Mouse (Mus musculus) stomach, embryonic 15.5 days (tissue): Measurements from ENCODE around the gene Btbd2. TPM values are rescaled to one million over a fixed set of nuclear protein-coding genes. Genes with fewer than 3 reads are reported as not detected.

Experiments used
- microRNA-seq: library from miRNA; unstranded; fragments of <30 nt; microRNA quantifications from one replicate; pipeline ENCODE4, GENCODE M21; 2016
- polyA plus RNA-seq: library from polyadenylated mRNA; unstranded; fragments of >200 nt; fragmentation: Nextera tagmentation; extraction: Ambion mirVana; gene quantifications from 2 replicates; pipeline ENCODE4 v1.2.1, GENCODE M21; 2015

Gene Btbd2
- polyA plus RNA-seq, 1 experiment from 2014 or later, result 72.2 TPM

Small RNAs within 50 kb of the gene (microRNA-seq; reads per million reads assigned to microRNA genes)
- gene Mir6912, result 0.77 reads per million

Other genes starting within 250 kb of the Btbd2 start
- 88.9 and 100 TPM in 2 replicates for gene Tcf3, start 223.4 kb downstream of the Btbd2 start, polyA plus RNA-seq
- 0.18 and 0.21 TPM in 2 replicates for gene Onecut3, start 162.2 kb downstream of the Btbd2 start, polyA plus RNA-seq
- gene Atp8b3, start 117.9 kb downstream of the Btbd2 start, polyA plus RNA-seq, result 0.19 and 0.32 TPM in 2 replicates
- 23.2 and 23.3 TPM in 2 replicates for gene Rexo1, start 95.5 kb downstream of the Btbd2 start, polyA plus RNA-seq
- gene Klf16, start 79.8 kb downstream of the Btbd2 start, polyA plus RNA-seq, result 9.3 and 10.3 TPM in 2 replicates
- 102 and 103 TPM in 2 replicates for gene Abhd17a, start 66.7 kb downstream of the Btbd2 start, polyA plus RNA-seq
- 86.1 and 93.0 TPM in 2 replicates for gene Scamp4, start 54.2 kb downstream of the Btbd2 start, polyA plus RNA-seq
- 6.1 and 6.4 TPM in 2 replicates for gene Adat3, start 54.2 kb downstream of the Btbd2 start, polyA plus RNA-seq
- 3.9 TPM in 2 replicates for gene Gm49322, start 51.0 kb downstream of the Btbd2 start, polyA plus RNA-seq
- 134 and 148 TPM in 2 replicates for gene Csnk1g2, start 34.2 kb downstream of the Btbd2 start, polyA plus RNA-seq
- 83.9 and 86.3 TPM in 2 replicates for gene Mknk2, start 21.0 kb upstream of the Btbd2 start, polyA plus RNA-seq
- gene Mob3a, start 44.9 kb upstream of the Btbd2 start, polyA plus RNA-seq, result 46.2 and 47.5 TPM in 2 replicates
- 27.1 and 32.0 TPM in 2 replicates for gene Izumo4, start 45.1 kb upstream of the Btbd2 start, polyA plus RNA-seq
- gene Ap3d1, start 85.2 kb upstream of the Btbd2 start, polyA plus RNA-seq, result 76.1 and 82.3 TPM in 2 replicates
- 17.3 and 17.4 TPM in 2 replicates for gene Dot1l, start 98.1 kb upstream of the Btbd2 start, polyA plus RNA-seq
- 52.6 and 62.0 TPM in 2 replicates for gene Sf3a2, start 141.1 kb upstream of the Btbd2 start, polyA plus RNA-seq
- gene Plekhj1, start 141.6 kb upstream of the Btbd2 start, polyA plus RNA-seq, result 117 and 118 TPM in 2 replicates
- not detected in 2 replicates for gene Amh, start 148.2 kb upstream of the Btbd2 start, polyA plus RNA-seq
- 1.0 and 1.4 TPM in 2 replicates for gene Jsrp1, start 156.4 kb upstream of the Btbd2 start, polyA plus RNA-seq
- gene Oaz1, start 169.6 kb upstream of the Btbd2 start, polyA plus RNA-seq, result 1,556 and 1,602 TPM in 2 replicates
- 0.24 TPM in 2 replicates for gene Lingo3, start 187.0 kb upstream of the Btbd2 start, polyA plus RNA-seq
- gene Lsm7, start 198.1 kb upstream of the Btbd2 start, polyA plus RNA-seq, result 245 and 261 TPM in 2 replicates
- 37.1 and 41.9 TPM in 2 replicates for gene Sppl2b, start 198.2 kb upstream of the Btbd2 start, polyA plus RNA-seq
- 0.06 TPM in 1 of 2 replicates, not detected in the other for gene Tmprss9, start 214.8 kb upstream of the Btbd2 start, polyA plus RNA-seq
- 317 and 334 TPM in 2 replicates for gene Timm13, start 243.9 kb upstream of the Btbd2 start, polyA plus RNA-seq